11 mouse cellular contexts compared by ENCODE assay signal in the genomic region with DNA sequence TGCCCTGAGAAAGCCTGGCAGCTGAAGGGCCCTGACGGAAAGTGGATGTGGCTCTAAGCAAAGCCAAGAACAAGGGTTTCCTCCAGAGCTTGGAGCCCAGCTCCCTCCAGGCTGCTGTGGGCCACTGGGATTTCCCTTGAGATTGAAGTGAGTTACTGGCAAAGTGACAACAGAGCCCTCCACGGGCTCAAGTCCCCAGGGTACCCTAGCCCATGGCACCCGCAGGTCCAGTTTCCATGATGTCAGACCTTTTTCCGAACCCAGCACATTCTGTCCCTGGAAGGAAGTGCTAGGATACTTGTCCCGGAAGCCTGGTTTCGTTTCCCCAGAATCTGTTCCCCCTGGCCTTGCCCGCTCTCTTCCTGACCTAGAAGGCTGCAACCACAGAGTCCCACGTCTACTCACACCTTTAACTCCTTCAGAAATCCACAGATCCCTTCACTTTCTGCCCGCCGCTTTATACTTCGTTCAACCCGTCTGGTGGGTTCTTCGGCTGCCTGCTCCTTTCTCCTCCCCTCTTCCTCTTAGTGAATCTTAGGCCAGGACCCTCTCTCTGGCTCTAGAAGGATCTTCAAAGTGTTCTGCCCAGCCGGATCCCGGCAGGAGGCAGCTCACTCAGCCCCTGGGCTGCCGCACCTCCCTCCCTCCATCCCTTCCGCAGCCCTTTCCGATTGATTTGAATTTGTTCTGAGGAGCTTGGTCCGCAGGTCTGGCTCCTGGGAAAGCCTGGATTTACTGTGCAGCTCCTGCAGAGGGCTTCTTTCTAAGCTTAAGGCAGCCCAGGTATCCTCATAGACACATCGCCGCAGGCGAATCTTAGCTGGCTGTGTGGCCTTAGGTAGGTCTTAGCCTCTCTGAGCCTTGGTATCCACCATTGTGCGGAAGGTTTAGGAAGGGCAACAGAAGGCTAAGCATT. TPM values are rescaled to one million over a fixed set of nuclear protein-coding genes. Genes with fewer than 3 reads are reported as not detected.
DNase-seq lines count a peak whose midpoint lies in the region; ATAC-seq and TF ChIP-seq lines count a peak whose summit lies in the region.
"Had no signal": no experiment of that assay in that cellular context is flagged by ENCODE, and none has a peak within 500 bp of the region (broad histone marks: within the 10 kb centered on the region; RNA-seq: fewer than 3 reads in every experiment).

No protein-coding gene starts in this region.

- 4% methylated on average over 23 of the region's 23 CpGs for WGBS in heart, adult 2 months
- WGBS in midbrain, embryonic 11.5 days = under 1% methylated on average over 23 of the region's 23 CpGs
- WGBS in midbrain, postnatal 0 days = 2% methylated on average over 23 of the region's 23 CpGs
- 3% methylated on average over 23 of the region's 23 CpGs for WGBS in heart, postnatal 0 days
- 2% methylated on average over 23 of the region's 23 CpGs for WGBS in neural tube, embryonic 14.5 days
- 5% methylated on average over 23 of the region's 23 CpGs for WGBS in cerebellum, adult 2 months

- H3K4me1 ChIP-seq in heart, adult 2 months (ENCODE audit: control insufficient read depth, insufficient read depth, low read length) = peaks cover 2% of the 10 kb centered on the region
- no peaks in the 10 kb centered on the region for H3K4me1 ChIP-seq in midbrain, embryonic 11.5 days (ENCODE audit: control insufficient read depth, insufficient read depth, low read length)
- H3K4me1 ChIP-seq in midbrain, postnatal 0 days (ENCODE audit: insufficient read depth, low read length) = no peaks in the 10 kb centered on the region
- H3K4me1 ChIP-seq in heart, postnatal 0 days (ENCODE audit: control insufficient read depth, insufficient read depth) = no peaks in the 10 kb centered on the region
- peaks cover 17% of the 10 kb centered on the region for H3K4me1 ChIP-seq in neural tube, embryonic 14.5 days (ENCODE audit: control insufficient read depth, insufficient read depth, low read length)
- no peaks in the 10 kb centered on the region for H3K4me1 ChIP-seq in cerebellum, adult 2 months (ENCODE audit: control insufficient read depth, insufficient read depth, low read length)
- H3K4me1 ChIP-seq: forebrain, embryonic 13.5 days had no signal

- intact Hi-C loops in heart, adult 2 months (cut with DNase I) = loop anchor here (2.0 kb wide), 2 partner anchors 16 to 60 kb away; no protein-coding TSS in a partner anchor

- no peak for TF ChIP-seq EP300 in heart, adult 2 months (IDR thresholded peaks at IDR 0.05; ENCODE audit: insufficient read depth, low read depth, low read length)
- TF ChIP-seq EP300 in heart, postnatal 0 days (IDR thresholded peaks at IDR 0.05; ENCODE audit: low read depth) = no peak

- H3K9ac ChIP-seq in heart, adult 2 months (ENCODE audit: low read depth, low read length) = no peak overlapping the region
- H3K9ac ChIP-seq in midbrain, embryonic 11.5 days (ENCODE audit: low read length) = no peak overlapping the region
- H3K9ac ChIP-seq in midbrain, postnatal 0 days (replicated peaks; ENCODE audit: low read length, poor library complexity, severe bottlenecking) = no peak overlapping the region
- no peak overlapping the region for H3K9ac ChIP-seq in heart, postnatal 0 days (replicated peaks; ENCODE audit: low read depth, low read length)
- H3K9ac ChIP-seq in neural tube, embryonic 14.5 days (replicated peaks; ENCODE audit: low read depth, low read length) = no peak overlapping the region
- H3K9ac ChIP-seq: forebrain, embryonic 13.5 days had no signal

- H3K4me3 ChIP-seq in heart, adult 2 months = no peak overlapping the region
- no peak overlapping the region for H3K4me3 ChIP-seq in midbrain, embryonic 11.5 days (ENCODE audit: low read depth, low read length)
- H3K4me3 ChIP-seq in midbrain, postnatal 0 days (ENCODE audit: low read depth, low read length) = no peak overlapping the region
- peak overlapping the region; percentile 3 for H3K4me3 ChIP-seq in heart, postnatal 0 days (ENCODE audit: low read depth, low read length)
- H3K4me3 ChIP-seq in neural tube, embryonic 14.5 days (ENCODE audit: low read depth, low read length) = peak overlapping the region; percentile 11; the same call in 1 of the 2 replicates
- no peak overlapping the region for H3K4me3 ChIP-seq in cerebellum, adult 2 months (replicated peaks; ENCODE audit: insufficient read depth, low read depth, low read length)
- H3K4me3 ChIP-seq: forebrain, embryonic 13.5 days had no signal

- no peak overlapping the region for H3K4me2 ChIP-seq in midbrain, embryonic 11.5 days
- H3K4me2 ChIP-seq in midbrain, postnatal 0 days (ENCODE audit: low read depth, low read length, poor library complexity, severe bottlenecking) = no peak overlapping the region
- 0 out of 2 replicates have a peak overlapping the region, but pooled peaks have one; percentile 0 for H3K4me2 ChIP-seq in heart, postnatal 0 days (ENCODE audit: low read depth, low read length)
- peak overlapping the region; percentile 24 for H3K4me2 ChIP-seq in neural tube, embryonic 14.5 days (ENCODE audit: low read depth, low read length)
- H3K4me2 ChIP-seq: forebrain, embryonic 13.5 days had no signal

- H3K27me3 ChIP-seq in heart, adult 2 months (ENCODE audit: control insufficient read depth, insufficient read depth, low read length) = peaks cover 43% of the 10 kb centered on the region
- H3K27me3 ChIP-seq in midbrain, embryonic 11.5 days (ENCODE audit: control insufficient read depth, insufficient read depth, low read length) = peaks cover 83% of the 10 kb centered on the region
- H3K27me3 ChIP-seq in midbrain, postnatal 0 days (ENCODE audit: insufficient read depth, low read length) = peaks cover 76% of the 10 kb centered on the region
- peaks cover 83% of the 10 kb centered on the region for H3K27me3 ChIP-seq in heart, postnatal 0 days (ENCODE audit: control insufficient read depth, insufficient read depth, low read length)
- peaks cover 33% of the 10 kb centered on the region for H3K27me3 ChIP-seq in neural tube, embryonic 14.5 days (ENCODE audit: control insufficient read depth, insufficient read depth, low read length)
- peaks cover 15% of the 10 kb centered on the region; the same call in 1 of the 2 replicates for H3K27me3 ChIP-seq in cerebellum, adult 2 months (ENCODE audit: control insufficient read depth, insufficient read depth, low read length)

- H3K36me3 ChIP-seq in heart, adult 2 months (ENCODE audit: control insufficient read depth, insufficient read depth, low read length) = no peaks in the 10 kb centered on the region
- no peaks in the 10 kb centered on the region for H3K36me3 ChIP-seq in midbrain, embryonic 11.5 days (ENCODE audit: control insufficient read depth, insufficient read depth, low read length)
- no peaks in the 10 kb centered on the region for H3K36me3 ChIP-seq in midbrain, postnatal 0 days (ENCODE audit: insufficient read depth, low read length)
- no peaks in the 10 kb centered on the region for H3K36me3 ChIP-seq in heart, postnatal 0 days (replicated peaks; ENCODE audit: control insufficient read depth, insufficient read depth, low read length)
- no peaks in the 10 kb centered on the region for H3K36me3 ChIP-seq in neural tube, embryonic 14.5 days (ENCODE audit: control insufficient read depth, insufficient read depth, low read length)

- TF ChIP-seq CTCF in heart, adult 2 months (IDR thresholded peaks at IDR 0.05) = no peak
- no peak for TF ChIP-seq CTCF in midbrain, postnatal 0 days (IDR thresholded peaks at IDR 0.05)
- no peak for TF ChIP-seq CTCF in heart, postnatal 0 days (IDR thresholded peaks at IDR 0.05; ENCODE audit: low read depth)
- TF ChIP-seq CTCF in cerebellum, adult 2 months (IDR thresholded peaks at IDR 0.05; ENCODE audit: borderline replicate concordance, insufficient read depth, low read depth, low read length) = no peak

- no peak for TF ChIP-seq POLR2A in heart, adult 2 months (IDR thresholded peaks at IDR 0.05; ENCODE audit: insufficient read depth, low read depth, low read length)
- TF ChIP-seq POLR2A in cerebellum, adult 2 months (IDR thresholded peaks at IDR 0.05; ENCODE audit: borderline replicate concordance, insufficient read depth, low read length) = no peak

- no peaks in the 10 kb centered on the region for H3K9me3 ChIP-seq in midbrain, embryonic 11.5 days (ENCODE audit: control insufficient read depth, low read length)
- no peaks in the 10 kb centered on the region for H3K9me3 ChIP-seq in midbrain, postnatal 0 days (ENCODE audit: low read length)
- no peaks in the 10 kb centered on the region for H3K9me3 ChIP-seq in heart, postnatal 0 days (replicated peaks; ENCODE audit: control insufficient read depth, low read length)
- no peaks in the 10 kb centered on the region for H3K9me3 ChIP-seq in neural tube, embryonic 14.5 days (ENCODE audit: control insufficient read depth, low read length)
- H3K9me3 ChIP-seq: forebrain, embryonic 13.5 days had no signal

- DNase-seq in heart, adult 2 months = peak; percentile 31 to 36
- no peak for DNase-seq in heart, adult 8-10 months (ENCODE audit: low spot score)
- DNase-seq in midbrain, embryonic 11.5 days (ENCODE audit: low spot score, missing footprints) = peak; percentile 96
- DNase-seq in midbrain, postnatal 0 days (ENCODE audit: low spot score) = no peak
- no peak for DNase-seq in heart, postnatal 0 days (ENCODE audit: low spot score)
- DNase-seq in cerebellum, adult 2 months = no peak
- DNase-seq in gastrocnemius, postnatal 10 days = no peak
- DNase-seq: cerebellum, adult 18-20 months; lung, postnatal 10 days had no signal

- H3K27ac ChIP-seq in heart, adult 2 months = no peak overlapping the region
- H3K27ac ChIP-seq in midbrain, embryonic 11.5 days (ENCODE audit: low read depth, low read length) = no peak overlapping the region
- no peak overlapping the region for H3K27ac ChIP-seq in midbrain, postnatal 0 days (ENCODE audit: low read depth, low read length)
- no peak overlapping the region for H3K27ac ChIP-seq in heart, postnatal 0 days (ENCODE audit: low read depth)
- no peak overlapping the region for H3K27ac ChIP-seq in neural tube, embryonic 14.5 days (ENCODE audit: low read depth, low read length)
- H3K27ac ChIP-seq in cerebellum, adult 2 months (ENCODE audit: insufficient read depth, low read length) = no peak overlapping the region
- H3K27ac ChIP-seq: forebrain, embryonic 13.5 days had no signal

- H3K79me2 ChIP-seq in heart, adult 2 months (replicated peaks; ENCODE audit: control insufficient read depth, insufficient read depth, low read length) = no peaks in the 10 kb centered on the region

- no peak for ATAC-seq in midbrain, embryonic 11.5 days (ENCODE audit: low FRiP score)
- ATAC-seq in midbrain, postnatal 0 days (ENCODE audit: low FRiP score) = no peak
- ATAC-seq in heart, postnatal 0 days (ENCODE audit: insufficient read depth, low read depth) = no peak
- no peak for ATAC-seq in neural tube, embryonic 14.5 days (ENCODE audit: low read depth)
- ATAC-seq: forebrain, embryonic 13.5 days had no signal

RNA-seq across cellular contexts. Expression of a gene that starts 7.0 kb away (rescaled TPM):
- under 1 TPM in 1 of 2 experiments, not detected in 1; 0.14 TPM for total RNA-seq in heart, adult 2 months (2021)
- polyA plus RNA-seq in heart, adult 2 months (2012; rRNA removed) = not detected in 2 replicates
- total RNA-seq in heart, adult 8-10 months (2022) = under 1 TPM in 1 of 4 experiments, not detected in 3; 0.17 TPM
- polyA plus RNA-seq in midbrain, embryonic 11.5 days (2014; fragmentation: Nextera tagmentation; extraction: Ambion mirVana) = not detected in 2 replicates
- 1.3 and 2.1 TPM in 2 replicates for total RNA-seq in midbrain, postnatal 0 days (2014; rRNA removed)
- 0.10 TPM in 1 of 2 replicates, not detected in the other for polyA plus RNA-seq in midbrain, postnatal 0 days (2015; fragmentation: Nextera tagmentation; extraction: Ambion mirVana)
- not detected in 2 replicates for total RNA-seq in heart, postnatal 0 days (2014; rRNA removed; ENCODE audit: low replicate concordance)
- not detected in 2 replicates for polyA plus RNA-seq in heart, postnatal 0 days (2015; fragmentation: Nextera tagmentation; extraction: Ambion mirVana)
- polyA plus RNA-seq in neural tube, embryonic 14.5 days (2014; fragmentation: Nextera tagmentation; extraction: Ambion mirVana) = 23.0 and 24.3 TPM in 2 replicates
- 5.4 and 6.0 TPM in 2 replicates for polyA plus RNA-seq in cerebellum, adult 2 months (2012; rRNA removed)
- total RNA-seq in gastrocnemius, postnatal 10 days (2021) = 10 to 100 TPM; 35.2 to 36.1 TPM
- polyA plus RNA-seq: forebrain, embryonic 13.5 days had no signal

Comparison
In these comparisons a context has a peak if more than half of its experiments do, and no peak if none do; other contexts are left out.
1. DNase-seq: peak in heart, adult 2 months (2 of 2) and midbrain, embryonic 11.5 days (single experiment); none in heart, adult 8-10 months (single experiment), midbrain, postnatal 0 days (single experiment), heart, postnatal 0 days (single experiment), cerebellum, adult 2 months (0 of 2) and gastrocnemius, postnatal 10 days (single experiment).
2. H3K4me3 ChIP-seq: peak in heart, postnatal 0 days (single experiment) and neural tube, embryonic 14.5 days (single experiment); none in heart, adult 2 months (single experiment), midbrain, embryonic 11.5 days (single experiment), midbrain, postnatal 0 days (single experiment) and cerebellum, adult 2 months (single experiment).
3. H3K4me2 ChIP-seq: peak in heart, postnatal 0 days (single experiment) and neural tube, embryonic 14.5 days (single experiment); none in midbrain, embryonic 11.5 days (single experiment) and midbrain, postnatal 0 days (single experiment).